Mouse (Mus musculus) cortical plate, adult 2 months (tissue): ENCODE results near the gene Zfp444.

Source experiments
- CTCF ChIP-seq: fragments of 200-500 bp; IDR thresholded peaks from 2 replicates; pipeline ENCODE4 v1.5.1; 2011; ENCODE audit warnings: mild to moderate bottlenecking, control low read depth, low read length; ENCODE audit not compliant: insufficient read depth; ENCODE audit errors: extremely low read depth
- POLR2A ChIP-seq: fragments of 200-500 bp; IDR thresholded peaks from 2 replicates; pipeline ENCODE4 v1.6.1; 2011; ENCODE audit warnings: mild to moderate bottlenecking, low read length, control low read depth; ENCODE audit not compliant: insufficient read depth; ENCODE audit errors: extremely low read depth

DNA sequence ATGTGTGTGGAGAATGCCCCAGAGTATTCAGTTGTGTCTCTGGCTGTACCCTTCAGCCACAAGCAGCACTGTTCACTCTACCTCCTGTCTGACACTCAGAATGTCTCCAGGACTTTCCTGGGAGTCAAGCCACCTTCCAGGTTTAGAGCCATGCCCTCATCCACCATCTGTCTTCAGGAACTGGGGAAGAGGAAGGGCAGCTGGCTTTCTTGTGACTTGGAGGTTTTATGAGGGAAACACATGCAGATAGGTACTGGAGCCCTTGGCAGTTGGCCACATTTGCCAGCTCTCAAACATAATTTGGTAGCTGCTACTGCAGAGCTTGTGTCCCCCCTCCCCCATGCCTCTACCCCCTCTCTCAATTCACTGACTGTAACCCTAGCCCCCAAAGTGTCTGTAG is 7.0 kb downstream of the Zfp444 start:
- TF ChIP-seq CTCF (no peak), POLR2A (no peak)
